Mouse (Mus musculus) megakaryocyte, adult 5-6 weeks (primary cell): ENCODE data around the gene Limd2. TPM values are rescaled to one million over a fixed set of nuclear protein-coding genes. Genes with fewer than 3 reads are reported as not detected.
"Not testable (repeated sequence)": the region's sequence is repeated elsewhere in the genome, so short reads cannot be mapped to it uniquely, and the experiment has no call there.

Source experiments
- ATAC-seq: 2 replicates; pipeline ENCODE4 v1.8.0; 2016; ENCODE audit warnings: mild to moderate bottlenecking, inconsistent platforms; ENCODE audit not compliant: poor library complexity, severe bottlenecking
- total RNA-seq, 2 experiments: library from RNA; stranded (forward) in 1 of 2; stranded (reverse) in 1 of 2; fragments of 153-499, 151-499 nt in 1 of 2; fragments of 221-1000, 200-1000 nt in 1 of 2; gene quantifications; 2 replicates each; pipeline versions ENCODE4 v1.2.3 to v1.2.4; 2015 to 2017

The Limd2 gene
- total RNA-seq (2015), result 242 and 247 TPM in 2 replicates
- 56.3 and 61.8 TPM in 2 replicates for total RNA-seq (2017)

GRCm38 (mm10) chr11:106160841-106161721 is at the start of gene Limd2, which contains the start of gene Gm10840:
Limd2 (minus strand) TSS chr11:106160860.
Gm10840 (plus strand) TSS chr11:106160850.
- 0 out of 2 replicates have a peak, but pooled peaks have one; percentile 6 for ATAC-seq

- no peak for ATAC-seq
Measured at GRCm38 (mm10) chr11:106202123-106202465, 41.4 kb upstream of the Limd2 start, which contains the start of gene Strada. Strada (minus strand) TSS chr11:106202168.

- ATAC-seq, result no peak
Measured at GRCm38 (mm10) chr11:106201337-106202122, 40.9 kb upstream of the Limd2 start.

GRCm38 (mm10) chr11:106200756-106201155 is 40.1 kb upstream of the Limd2 start:
- ATAC-seq, result no peak

- not testable (repeated sequence) for ATAC-seq
Measured at GRCm38 (mm10) chr11:106199997-106200396, 39.3 kb upstream of the Limd2 start.

GRCm38 (mm10) chr11:106198277-106198676 is 37.6 kb upstream of the Limd2 start:
- no peak for ATAC-seq

- no peak for ATAC-seq
Measured at GRCm38 (mm10) chr11:106195341-106195740, 34.7 kb upstream of the Limd2 start.

- ATAC-seq, result no peak
Measured at GRCm38 (mm10) chr11:106194891-106195290, 34.2 kb upstream of the Limd2 start.

GRCm38 (mm10) chr11:106194155-106194541 is 33.5 kb upstream of the Limd2 start:
- ATAC-seq, result no peak

- peak; percentile 90 for ATAC-seq
Measured at GRCm38 (mm10) chr11:106193371-106194154, 32.9 kb upstream of the Limd2 start.

- ATAC-seq, result peak; percentile 34
Measured at GRCm38 (mm10) chr11:106192657-106193370, 32.2 kb upstream of the Limd2 start.

- no peak for ATAC-seq
Measured at GRCm38 (mm10) chr11:106192241-106192640, 31.6 kb upstream of the Limd2 start.

GRCm38 (mm10) chr11:106191716-106192115 is 31.1 kb upstream of the Limd2 start:
- ATAC-seq, result no peak

- ATAC-seq, result no peak
Measured at GRCm38 (mm10) chr11:106187326-106187725, 26.7 kb upstream of the Limd2 start.

GRCm38 (mm10) chr11:106180449-106180801 is 19.8 kb upstream of the Limd2 start:
- no peak for ATAC-seq

GRCm38 (mm10) chr11:106179711-106180448 is 19.2 kb upstream of the Limd2 start:
- no peak for ATAC-seq

- ATAC-seq, result peak; percentile 24; the same call in 1 of the 2 replicates
Measured at GRCm38 (mm10) chr11:106178036-106178782, 17.5 kb upstream of the Limd2 start.

- no peak for ATAC-seq
Measured at GRCm38 (mm10) chr11:106176372-106176771, 15.7 kb upstream of the Limd2 start.

GRCm38 (mm10) chr11:106175081-106175480 is 14.4 kb upstream of the Limd2 start:
- ATAC-seq, result no peak
